Mouse (Mus musculus): ENCODE data around the gene Ptprz1. TPM values are rescaled to one million over a fixed set of nuclear protein-coding genes. Genes with fewer than 3 reads are reported as not detected.

Gene Ptprz1
- total RNA-seq (2023; ENCODE audit: inconsistent age) = not detected in 4 replicates

GRCm38 (mm10) chr6:22874781-22875613 is at the start of gene Ptprz1:
Ptprz1 (plus strand) TSS chr6:22875502.

